Mouse (Mus musculus) naive thymus-derived CD4-positive, alpha-beta T cell, adult 2 months (primary cell): ENCODE data around the gene Slc5a11.

ENCODE experiments used
- DNase-seq: peaks from one replicate; pipeline ENCODE4 v3.0.0-alpha.2; 2011; ENCODE audit warnings: low read depth

Slc5a11 gene

DNA sequence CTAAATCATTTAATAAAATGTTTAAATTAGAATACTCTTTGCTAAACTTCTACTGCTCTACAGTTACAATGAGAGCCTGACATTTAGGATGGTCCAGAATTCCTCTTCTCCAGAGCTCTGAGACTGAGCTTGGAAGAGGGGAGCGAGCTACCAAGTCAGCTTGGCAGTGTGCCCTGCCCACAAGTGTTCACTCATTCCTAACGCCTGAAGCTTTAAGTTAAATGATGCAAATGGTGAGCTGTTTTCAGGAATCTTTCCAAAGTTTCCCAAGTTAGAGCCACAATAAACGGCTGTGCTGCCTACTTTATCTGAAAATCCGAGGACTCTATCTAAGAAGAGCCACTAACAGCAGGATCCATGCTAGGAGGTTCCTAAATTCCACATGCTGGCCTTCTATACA lies 69.2 kb downstream of the Slc5a11 start:
- DNase-seq: no peak

DNA sequence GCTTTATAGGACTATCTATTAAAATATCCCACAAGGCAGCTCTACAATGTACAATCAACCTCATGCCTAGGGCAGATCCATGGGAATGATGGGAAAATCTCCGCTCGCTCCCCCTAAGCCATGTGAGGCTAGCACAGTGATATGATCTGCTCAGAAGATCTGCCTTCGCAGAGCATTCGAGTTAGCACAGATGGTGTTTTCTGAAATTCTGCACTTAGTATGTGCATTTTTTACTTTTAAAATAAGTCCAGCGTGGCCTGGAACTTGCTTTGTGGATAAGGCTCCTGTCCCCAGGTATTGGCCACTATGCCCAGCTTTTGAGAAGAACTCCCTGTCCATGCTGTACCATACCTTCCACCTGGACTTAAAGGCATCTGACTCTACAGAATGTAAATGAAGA lies 71.3 kb downstream of the Slc5a11 start:
- DNase-seq: no peak

DNA sequence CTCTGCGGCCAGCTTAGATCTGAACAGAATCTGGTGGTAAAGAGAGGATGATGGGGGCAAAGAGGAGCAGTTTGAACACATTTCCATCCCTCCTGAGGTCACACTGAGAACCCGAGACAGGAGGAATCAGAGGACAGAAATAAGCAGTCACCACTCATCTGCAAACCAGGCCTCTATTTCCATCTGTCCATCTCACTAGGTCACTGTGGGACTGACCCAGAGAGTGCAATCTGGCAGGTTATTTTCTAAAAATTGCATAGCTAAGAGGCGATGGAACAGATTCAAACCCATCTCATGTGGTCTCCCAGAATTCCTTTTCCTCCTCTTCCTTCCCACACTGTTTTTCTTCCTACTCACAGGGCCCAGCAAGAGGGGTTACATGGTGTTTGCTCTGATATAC lies 73.3 kb downstream of the Slc5a11 start:
- DNase-seq: no peak

GRCm38 (mm10) chr7:123289176-123289575 lies 74.6 kb downstream of the Slc5a11 start:
- DNase-seq: no peak

- DNase-seq: no peak
Observed at GRCm38 (mm10) chr7:123291942-123292341, 77.4 kb downstream of the Slc5a11 start.

- DNase-seq: no peak
Observed at GRCm38 (mm10) chr7:123293898-123294297, 79.3 kb downstream of the Slc5a11 start.

GRCm38 (mm10) chr7:123295423-123295822 lies 80.8 kb downstream of the Slc5a11 start:
- DNase-seq: no peak

GRCm38 (mm10) chr7:123296097-123296496 lies 81.5 kb downstream of the Slc5a11 start:
- DNase-seq: no peak

GRCm38 (mm10) chr7:123298225-123298624 lies 83.6 kb downstream of the Slc5a11 start:
- no peak for DNase-seq

DNA sequence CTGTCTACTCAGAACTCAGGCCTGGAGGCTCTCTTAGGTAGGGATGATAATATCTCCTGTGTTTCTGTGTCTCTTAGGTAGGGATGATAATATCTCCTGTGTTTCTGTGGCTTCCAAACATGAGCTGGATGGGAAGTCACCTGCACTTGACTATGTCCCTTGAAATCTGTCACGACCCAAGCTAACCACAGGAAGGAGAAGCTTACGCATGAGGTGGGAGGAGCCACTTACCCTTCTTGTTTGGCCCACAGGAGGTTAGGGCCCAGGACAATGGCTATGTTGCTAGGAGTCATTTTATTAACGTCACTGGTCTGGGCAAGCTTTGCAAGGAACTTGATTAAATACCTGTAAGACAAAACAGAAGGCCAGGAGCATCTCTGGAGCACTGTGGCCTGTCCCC lies 85.7 kb downstream of the Slc5a11 start:
- DNase-seq: no peak

DNA sequence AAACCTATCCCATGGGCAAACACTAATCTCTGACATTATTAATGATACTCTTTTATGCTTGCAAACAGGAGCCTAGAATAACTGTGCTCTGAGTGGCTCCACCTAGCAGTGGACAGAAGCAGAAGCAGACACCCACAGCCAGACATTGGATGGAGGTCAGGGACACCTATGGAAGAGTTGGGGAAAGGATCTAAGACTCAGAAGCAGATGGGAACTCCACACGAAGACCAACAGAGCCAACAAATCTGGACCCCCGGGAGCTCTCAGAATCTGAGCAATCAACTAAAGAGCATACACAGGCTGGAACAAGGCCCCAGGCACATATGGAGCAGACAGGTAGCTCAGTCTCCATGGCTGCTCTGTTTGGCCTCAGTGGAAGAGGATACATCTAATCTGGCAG lies 90.8 kb downstream of the Slc5a11 start:
- no peak for DNase-seq

GRCm38 (mm10) chr7:123307236-123307635 lies 92.7 kb downstream of the Slc5a11 start:
- DNase-seq: no peak

DNA sequence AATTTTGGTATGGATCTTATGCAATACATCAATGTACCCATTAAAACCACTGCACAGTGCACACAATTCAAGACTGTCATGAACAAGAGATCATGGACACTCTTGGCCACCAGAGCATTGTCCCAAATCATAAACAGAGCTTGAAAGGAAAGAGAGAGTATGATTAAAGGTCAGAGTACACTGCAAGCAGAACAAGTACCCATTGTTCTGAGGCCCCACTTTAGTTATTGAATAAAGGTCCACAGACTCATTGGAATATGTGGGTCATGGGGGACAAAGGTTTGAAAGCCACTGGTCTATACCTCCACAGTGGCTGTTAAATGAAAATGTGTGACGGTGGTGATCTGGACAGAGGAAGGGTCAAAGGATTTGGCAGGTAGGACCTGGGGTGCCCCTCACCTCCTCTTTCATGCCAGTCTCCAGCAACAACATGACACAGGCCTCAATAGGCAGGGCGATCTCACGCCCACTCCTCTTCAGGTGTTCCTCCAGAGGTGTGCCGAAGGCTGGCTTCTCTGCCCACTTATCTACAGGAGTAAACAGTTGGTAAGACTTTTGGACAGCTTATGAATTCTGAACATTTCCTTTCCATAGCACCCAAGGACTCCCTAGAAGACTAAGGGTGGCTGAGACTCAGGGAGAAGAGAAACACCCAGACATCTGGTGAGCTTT lies 93.4 kb downstream of the Slc5a11 start:
- no peak for DNase-seq

DNA sequence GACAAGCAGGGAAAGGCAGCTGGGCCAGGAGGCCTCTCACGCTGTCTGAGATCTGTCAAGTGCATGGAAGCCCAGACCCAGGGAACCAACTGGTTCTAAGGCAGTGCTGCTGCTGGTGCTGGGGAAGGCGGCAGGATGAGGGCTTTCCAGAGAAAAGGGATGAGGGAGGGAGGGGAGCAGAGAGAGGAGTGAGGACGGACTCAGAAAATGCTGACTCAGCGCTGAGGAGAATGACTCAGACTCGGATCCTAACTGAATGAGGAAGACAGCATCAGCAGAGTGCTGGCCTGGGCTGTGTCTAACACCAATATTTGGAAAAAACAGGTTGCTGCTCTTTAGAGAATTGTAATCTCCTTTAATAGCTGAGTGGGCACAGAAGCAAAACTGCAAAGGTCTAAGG lies 97.3 kb downstream of the Slc5a11 start:
- no peak for DNase-seq

DNA sequence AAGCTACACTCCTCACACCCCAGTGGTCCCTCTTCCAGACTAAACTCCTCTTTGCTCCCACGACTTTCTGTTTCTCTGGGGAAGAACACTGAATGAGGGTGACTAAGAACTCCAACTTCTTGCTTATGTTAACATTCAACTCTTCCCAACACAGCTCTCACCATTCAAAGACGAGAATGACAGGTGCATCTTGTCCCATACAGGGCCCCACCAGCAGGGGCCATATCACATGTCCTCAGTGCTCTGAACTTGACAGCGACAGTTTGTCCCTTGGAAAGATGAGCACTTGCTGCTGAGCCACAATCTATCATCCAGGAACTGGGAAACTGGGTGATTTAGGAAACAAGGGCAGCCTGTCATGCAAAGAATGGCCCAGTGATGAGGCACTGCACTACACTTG lies 98.2 kb downstream of the Slc5a11 start:
- no peak for DNase-seq

DNA sequence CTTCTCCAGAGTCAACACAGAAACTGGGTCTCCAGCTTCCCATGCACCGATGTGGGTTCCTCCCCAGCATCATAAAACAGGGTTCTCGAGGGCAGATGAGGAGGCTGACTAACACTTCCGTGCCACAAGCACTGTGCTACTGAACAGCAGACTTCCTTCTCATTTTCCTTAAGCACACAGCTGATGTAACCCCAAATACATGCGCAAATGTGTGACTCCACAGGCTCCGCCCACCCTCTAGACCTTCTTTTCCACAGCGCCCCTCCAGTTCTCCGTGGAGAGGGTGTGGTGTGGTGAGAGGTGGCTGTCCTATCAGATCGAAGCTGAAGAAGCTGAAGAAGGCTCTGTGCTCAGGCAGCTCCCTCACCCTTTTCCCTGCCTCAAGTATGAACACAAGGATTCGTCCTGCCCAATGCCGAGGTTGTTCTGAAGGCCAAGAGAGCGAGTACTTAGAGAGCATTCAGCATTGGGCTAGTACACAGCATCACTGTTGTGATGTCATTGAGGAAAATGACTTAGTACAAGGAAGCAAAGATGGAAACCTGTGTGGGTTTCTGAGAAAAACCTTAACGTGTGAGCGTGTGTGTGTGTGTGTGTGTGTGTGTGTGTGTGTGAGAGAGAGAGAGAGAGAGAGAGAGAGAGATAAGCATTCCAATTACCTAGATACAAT lies 108.0 kb downstream of the Slc5a11 start:
- peak; percentile 61 for DNase-seq
